Mouse (Mus musculus) liver, adult 2 months (tissue): ENCODE data around the gene Itgax.

ENCODE experiments used
- CTCF ChIP-seq: fragments of 200-500 bp; IDR thresholded peaks from 2 replicates; pipeline ENCODE4 v1.5.1; 2011; ENCODE audit warnings: low read depth, low read length, control low read depth
- POLR2A ChIP-seq: fragments of 200-500 bp; IDR thresholded peaks from 2 replicates; pipeline ENCODE4 v1.6.1; 2011; ENCODE audit warnings: low read length, control low read depth; ENCODE audit not compliant: insufficient read depth; ENCODE audit errors: extremely low read depth

DNA sequence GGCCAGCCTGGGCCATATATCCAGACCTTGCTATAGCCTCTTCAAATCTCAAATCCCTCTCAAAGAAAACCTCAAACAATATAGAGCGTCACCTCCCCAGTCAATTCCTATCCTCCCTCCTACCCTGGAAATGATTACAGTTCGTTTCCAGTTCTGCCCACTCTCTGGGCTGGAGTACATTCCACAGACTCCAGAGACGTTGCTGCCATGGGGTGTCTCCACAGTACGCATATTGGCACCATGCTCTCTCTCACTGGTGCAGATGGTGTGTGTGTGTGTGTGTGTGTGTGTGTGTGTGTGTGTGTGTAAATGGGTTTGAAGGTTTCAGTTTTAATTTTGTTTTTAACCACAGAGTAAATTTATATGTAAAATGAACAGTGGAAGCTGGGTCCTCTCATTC lies 24.1 kb upstream of the Itgax start:
- no peak for TF ChIP-seq CTCF
- TF ChIP-seq POLR2A = no peak
